Comparison of ENCODE assay signal across 25 mouse cellular contexts in genomic region chr2:48770634-48771033, GRCm38 (mm10). TPM values are rescaled to one million over a fixed set of nuclear protein-coding genes. Genes with fewer than 3 reads are reported as not detected.
DNase-seq lines count a peak whose midpoint lies in the region; ATAC-seq and TF ChIP-seq lines count a peak whose summit lies in the region.
"Had no signal": no experiment of that assay in that cellular context is flagged by ENCODE, and none has a peak within 500 bp of the region (broad histone marks: within the 10 kb centered on the region; RNA-seq: fewer than 3 reads in every experiment).

No protein-coding gene starts in this region.

- no peak overlapping the region for H3K4me3 ChIP-seq in forebrain, embryonic 14.5 days (ENCODE audit: low read depth, low read length)
- H3K4me3 ChIP-seq in forebrain, embryonic 11.5 days (ENCODE audit: low read depth, low read length): no peak overlapping the region
- H3K4me3 ChIP-seq in forebrain, postnatal 0 days (ENCODE audit: low read depth, low read length): no peak overlapping the region
- H3K4me3 ChIP-seq in forebrain, embryonic 13.5 days: no peak overlapping the region
- H3K4me3 ChIP-seq in midbrain, embryonic 11.5 days (ENCODE audit: low read depth, low read length): no peak overlapping the region
- no peak overlapping the region for H3K4me3 ChIP-seq in midbrain, embryonic 13.5 days (replicated peaks)
- H3K4me3 ChIP-seq: embryonic facial prominence, embryonic 12.5 days; embryonic facial prominence, embryonic 15.5 days; erythroblast, embryonic 14.5 days; gastrocnemius, adult 2 months; hindbrain, embryonic 13.5 days had no signal

- H3K4me1 ChIP-seq in forebrain, embryonic 14.5 days (ENCODE audit: control insufficient read depth, insufficient read depth, low read length): no peaks in the 10 kb centered on the region
- no peaks in the 10 kb centered on the region for H3K4me1 ChIP-seq in forebrain, embryonic 11.5 days (replicated peaks; ENCODE audit: control insufficient read depth, insufficient read depth, low read length)
- no peaks in the 10 kb centered on the region for H3K4me1 ChIP-seq in forebrain, postnatal 0 days (ENCODE audit: insufficient read depth)
- no peaks in the 10 kb centered on the region for H3K4me1 ChIP-seq in forebrain, embryonic 13.5 days
- H3K4me1 ChIP-seq in midbrain, embryonic 11.5 days (ENCODE audit: control insufficient read depth, insufficient read depth, low read length): no peaks in the 10 kb centered on the region
- no peaks in the 10 kb centered on the region for H3K4me1 ChIP-seq in midbrain, embryonic 13.5 days (replicated peaks)
- H3K4me1 ChIP-seq: embryonic facial prominence, embryonic 12.5 days; embryonic facial prominence, embryonic 15.5 days; hindbrain, embryonic 13.5 days had no signal

- H3K4me2 ChIP-seq in forebrain, embryonic 14.5 days (ENCODE audit: low read length): no peak overlapping the region
- H3K4me2 ChIP-seq in forebrain, embryonic 11.5 days (ENCODE audit: low read depth, low read length, severe bottlenecking): no peak overlapping the region
- no peak overlapping the region for H3K4me2 ChIP-seq in forebrain, postnatal 0 days (ENCODE audit: low read depth)
- no peak overlapping the region for H3K4me2 ChIP-seq in forebrain, embryonic 13.5 days
- no peak overlapping the region for H3K4me2 ChIP-seq in midbrain, embryonic 11.5 days
- no peak overlapping the region for H3K4me2 ChIP-seq in midbrain, embryonic 13.5 days (replicated peaks)
- H3K4me2 ChIP-seq: embryonic facial prominence, embryonic 12.5 days; embryonic facial prominence, embryonic 15.5 days; heart, embryonic 11.5 days; hindbrain, embryonic 13.5 days had no signal

- peak; percentile 25 for DNase-seq in forebrain, embryonic 14.5 days (ENCODE audit: low spot score)
- no peak for DNase-seq in forebrain, embryonic 11.5 days (ENCODE audit: low spot score)
- DNase-seq in forebrain, postnatal 0 days: peak; percentile 47
- peak; percentile 10 for DNase-seq in midbrain, embryonic 11.5 days (ENCODE audit: low spot score, missing footprints)
- DNase-seq in brain, embryonic 14.5 days (ENCODE audit: low read depth): peak; percentile 36
- no peak for DNase-seq in T-cell, adult 2 months (ENCODE audit: low spot score)
- DNase-seq: adrenal gland, postnatal 10 days; adrenal gland, postnatal 36 days; cerebellum, adult 11 months; cerebellum, adult 2 months; cerebellum, adult 9-11 months; cerebellum, postnatal 25 days; gastrocnemius, adult 2 months; gastrocnemius, postnatal 14 days; heart, adult 11 months had no signal

- 82% methylated on average over 3 of the region's 3 CpGs for WGBS in forebrain, embryonic 14.5 days
- WGBS in forebrain, embryonic 11.5 days: 93% methylated on average over 3 of the region's 3 CpGs
- WGBS in forebrain, postnatal 0 days: 70% methylated on average over 3 of the region's 3 CpGs
- 80% methylated on average over 3 of the region's 3 CpGs for WGBS in forebrain, embryonic 13.5 days
- 85% methylated on average over 3 of the region's 3 CpGs for WGBS in midbrain, embryonic 11.5 days
- WGBS in midbrain, embryonic 13.5 days: 86% methylated on average over 3 of the region's 3 CpGs

- no peak overlapping the region for H3K9ac ChIP-seq in forebrain, embryonic 14.5 days (ENCODE audit: low read length)
- no peak overlapping the region for H3K9ac ChIP-seq in forebrain, embryonic 11.5 days (ENCODE audit: low read length)
- H3K9ac ChIP-seq in forebrain, postnatal 0 days: no peak overlapping the region
- H3K9ac ChIP-seq in forebrain, embryonic 13.5 days: no peak overlapping the region
- H3K9ac ChIP-seq in midbrain, embryonic 11.5 days (ENCODE audit: low read length): no peak overlapping the region
- H3K9ac ChIP-seq in midbrain, embryonic 13.5 days (replicated peaks): no peak overlapping the region
- H3K9ac ChIP-seq: embryonic facial prominence, embryonic 12.5 days; embryonic facial prominence, embryonic 15.5 days; hindbrain, embryonic 13.5 days had no signal

- no peaks in the 10 kb centered on the region for H3K27me3 ChIP-seq in forebrain, embryonic 14.5 days (replicated peaks; ENCODE audit: control insufficient read depth, insufficient read depth, low read length)
- H3K27me3 ChIP-seq in forebrain, embryonic 11.5 days (ENCODE audit: control insufficient read depth, insufficient read depth, low read length): no peaks in the 10 kb centered on the region
- no peaks in the 10 kb centered on the region for H3K27me3 ChIP-seq in forebrain, postnatal 0 days (ENCODE audit: insufficient read depth, low read length)
- no peaks in the 10 kb centered on the region for H3K27me3 ChIP-seq in forebrain, embryonic 13.5 days
- H3K27me3 ChIP-seq in midbrain, embryonic 11.5 days (ENCODE audit: control insufficient read depth, insufficient read depth, low read length): no peaks in the 10 kb centered on the region
- no peaks in the 10 kb centered on the region for H3K27me3 ChIP-seq in midbrain, embryonic 13.5 days
- H3K27me3 ChIP-seq: embryonic facial prominence, embryonic 12.5 days; embryonic facial prominence, embryonic 15.5 days; hindbrain, embryonic 13.5 days had no signal

- TF ChIP-seq CTCF in forebrain, postnatal 0 days (IDR thresholded peaks at IDR 0.05; ENCODE audit: low read depth): 0 out of 2 replicates have a peak, but pooled peaks have one; percentile 21
- no peak for TF ChIP-seq CTCF in brain, embryonic 14.5 days (IDR thresholded peaks at IDR 0.05; ENCODE audit: borderline replicate concordance, extremely low read depth, insufficient read depth, insufficient read length)

- TF ChIP-seq POLR2A in brain, embryonic 14.5 days (IDR thresholded peaks at IDR 0.05; ENCODE audit: borderline replicate concordance, extremely low read depth, insufficient read depth, insufficient read length, poor library complexity, severe bottlenecking): no peak

- no peak for ATAC-seq in forebrain, embryonic 14.5 days
- no peak for ATAC-seq in forebrain, embryonic 11.5 days (replicated peaks; ENCODE audit: low FRiP score)
- peak; percentile 73; the same call in 1 of the 2 replicates for ATAC-seq in forebrain, postnatal 0 days
- no peak for ATAC-seq in forebrain, embryonic 13.5 days
- ATAC-seq in midbrain, embryonic 11.5 days (ENCODE audit: low FRiP score): no peak
- ATAC-seq in midbrain, embryonic 13.5 days: no peak
- ATAC-seq: hindbrain, embryonic 16.5 days; inflammation-experienced regulatory T-cells, adult 6 months; intestine, embryonic 16.5 days had no signal

- no peaks in the 10 kb centered on the region for H3K36me3 ChIP-seq in forebrain, embryonic 14.5 days (ENCODE audit: control insufficient read depth, insufficient read depth, low read length)
- no peaks in the 10 kb centered on the region for H3K36me3 ChIP-seq in forebrain, embryonic 11.5 days (ENCODE audit: control insufficient read depth, insufficient read depth, low read length)
- H3K36me3 ChIP-seq in forebrain, postnatal 0 days (ENCODE audit: insufficient read depth): no peaks in the 10 kb centered on the region
- H3K36me3 ChIP-seq in forebrain, embryonic 13.5 days (ENCODE audit: poor library complexity, severe bottlenecking): no peaks in the 10 kb centered on the region
- no peaks in the 10 kb centered on the region for H3K36me3 ChIP-seq in midbrain, embryonic 11.5 days (ENCODE audit: control insufficient read depth, insufficient read depth, low read length)
- H3K36me3 ChIP-seq in midbrain, embryonic 13.5 days: no peaks in the 10 kb centered on the region
- H3K36me3 ChIP-seq: embryonic facial prominence, embryonic 12.5 days; embryonic facial prominence, embryonic 15.5 days; hindbrain, embryonic 13.5 days had no signal

- H3K27ac ChIP-seq in forebrain, embryonic 14.5 days (ENCODE audit: low read depth, low read length): no peak overlapping the region
- no peak overlapping the region for H3K27ac ChIP-seq in forebrain, embryonic 11.5 days (ENCODE audit: low read depth, low read length)
- no peak overlapping the region for H3K27ac ChIP-seq in forebrain, postnatal 0 days (ENCODE audit: low read depth, low read length)
- no peak overlapping the region for H3K27ac ChIP-seq in forebrain, embryonic 13.5 days
- H3K27ac ChIP-seq in midbrain, embryonic 11.5 days (ENCODE audit: low read depth, low read length): no peak overlapping the region
- H3K27ac ChIP-seq in midbrain, embryonic 13.5 days: no peak overlapping the region
- H3K27ac ChIP-seq: embryonic facial prominence, embryonic 12.5 days; embryonic facial prominence, embryonic 15.5 days; gastrocnemius, adult 2 months; hindbrain, embryonic 13.5 days had no signal

- no peaks in the 10 kb centered on the region for H3K9me3 ChIP-seq in forebrain, embryonic 14.5 days (replicated peaks; ENCODE audit: control insufficient read depth, low read length)
- H3K9me3 ChIP-seq in forebrain, embryonic 11.5 days (ENCODE audit: control insufficient read depth, low read length): no peaks in the 10 kb centered on the region
- no peaks in the 10 kb centered on the region for H3K9me3 ChIP-seq in forebrain, postnatal 0 days (ENCODE audit: low read length)
- H3K9me3 ChIP-seq in forebrain, embryonic 13.5 days (replicated peaks): no peaks in the 10 kb centered on the region
- H3K9me3 ChIP-seq in midbrain, embryonic 11.5 days (ENCODE audit: control insufficient read depth, low read length): no peaks in the 10 kb centered on the region
- H3K9me3 ChIP-seq in midbrain, embryonic 13.5 days: no peaks in the 10 kb centered on the region
- H3K9me3 ChIP-seq: embryonic facial prominence, embryonic 12.5 days; embryonic facial prominence, embryonic 15.5 days; hindbrain, embryonic 13.5 days had no signal

RNA-seq across cellular contexts. Expression of gene Acvr2a, which starts 43.3 kb away (rescaled TPM):
- 39.7 and 45.6 TPM in 2 replicates for polyA plus RNA-seq in forebrain, embryonic 14.5 days (2014; fragmentation: Nextera tagmentation; extraction: Ambion mirVana)
- 35.9 and 36.7 TPM in 2 replicates for polyA plus RNA-seq in forebrain, embryonic 11.5 days (2014; fragmentation: Nextera tagmentation; extraction: Ambion mirVana)
- 83.7 and 127 TPM in 2 replicates for total RNA-seq in forebrain, postnatal 0 days (2014; rRNA removed)
- 28.3 and 42.8 TPM in 2 replicates for polyA plus RNA-seq in forebrain, postnatal 0 days (2015; fragmentation: Nextera tagmentation; extraction: Ambion mirVana)
- 27.8 and 35.2 TPM in 2 replicates for polyA plus RNA-seq in forebrain, embryonic 13.5 days (2015; fragmentation: Nextera tagmentation; extraction: Ambion mirVana)
- polyA plus RNA-seq in midbrain, embryonic 11.5 days (2014; fragmentation: Nextera tagmentation; extraction: Ambion mirVana): 39.0 and 40.3 TPM in 2 replicates
- polyA plus RNA-seq in midbrain, embryonic 13.5 days (2015; fragmentation: Nextera tagmentation; extraction: Ambion mirVana): 41.2 TPM in 2 replicates
- 36.1 and 46.1 TPM in 2 replicates for polyA plus RNA-seq in brain, embryonic 14.5 days (2012; rRNA removed)

Comparison
In these comparisons a context has a peak if more than half of its experiments do, and no peak if none do; other contexts are left out.
1. DNase-seq: peak in forebrain, embryonic 14.5 days (single experiment), forebrain, postnatal 0 days (single experiment), midbrain, embryonic 11.5 days (single experiment) and brain, embryonic 14.5 days (single experiment); none in forebrain, embryonic 11.5 days (single experiment) and T-cell, adult 2 months (single experiment).